Mouse (Mus musculus): ENCODE data around the gene Gdpgp1.

Gdpgp1 gene

GRCm38 (mm10) chr7:80199851-80200587 lies 32.6 kb upstream of the Gdpgp1 start:
- DNase-seq = no peak

GRCm38 (mm10) chr7:80200588-80200945 lies 32.1 kb upstream of the Gdpgp1 start:
- DNase-seq = no peak

- no peak for DNase-seq
Observed at GRCm38 (mm10) chr7:80200963-80201539, 31.6 kb upstream of the Gdpgp1 start.

- no peak for DNase-seq
Observed at GRCm38 (mm10) chr7:80201888-80202540, 30.7 kb upstream of the Gdpgp1 start.

- DNase-seq = no peak
Observed at GRCm38 (mm10) chr7:80202961-80203360, 29.7 kb upstream of the Gdpgp1 start.

GRCm38 (mm10) chr7:80203638-80204096 lies 29.0 kb upstream of the Gdpgp1 start:
- no peak for DNase-seq

- no peak for DNase-seq
Observed at GRCm38 (mm10) chr7:80204362-80204761, 28.3 kb upstream of the Gdpgp1 start.

GRCm38 (mm10) chr7:80204961-80205360 lies 27.7 kb upstream of the Gdpgp1 start:
- no peak for DNase-seq

- DNase-seq = no peak
Observed at GRCm38 (mm10) chr7:80205705-80206589, 26.7 kb upstream of the Gdpgp1 start.

GRCm38 (mm10) chr7:80207314-80207731 lies 25.3 kb upstream of the Gdpgp1 start:
- DNase-seq = no peak

- no peak for DNase-seq
Observed at GRCm38 (mm10) chr7:80208026-80208642, 24.5 kb upstream of the Gdpgp1 start.

- DNase-seq = no peak
Observed at GRCm38 (mm10) chr7:80208738-80209430, 23.8 kb upstream of the Gdpgp1 start.

GRCm38 (mm10) chr7:80209669-80210068 lies 23.0 kb upstream of the Gdpgp1 start:
- no peak for DNase-seq

GRCm38 (mm10) chr7:80210982-80211381 lies 21.7 kb upstream of the Gdpgp1 start:
- DNase-seq = no peak

GRCm38 (mm10) chr7:80213604-80214003 lies 19.1 kb upstream of the Gdpgp1 start:
- no peak for DNase-seq

- DNase-seq = no peak
Observed at GRCm38 (mm10) chr7:80214459-80214858, 18.2 kb upstream of the Gdpgp1 start.

GRCm38 (mm10) chr7:80215398-80215797 lies 17.3 kb upstream of the Gdpgp1 start:
- DNase-seq = peak; percentile 79

- DNase-seq = no peak
Observed at GRCm38 (mm10) chr7:80216566-80216965, 16.1 kb upstream of the Gdpgp1 start.

- no peak for DNase-seq
Observed at GRCm38 (mm10) chr7:80218666-80219065, 14.0 kb upstream of the Gdpgp1 start.

- DNase-seq = no peak
Observed at GRCm38 (mm10) chr7:80220237-80220797, 12.3 kb upstream of the Gdpgp1 start.

- DNase-seq = no peak
Observed at GRCm38 (mm10) chr7:80221179-80221750, 11.4 kb upstream of the Gdpgp1 start.

Measured in cerebellum, adult 8-10 months (tissue).